Mouse (Mus musculus): ENCODE data around the gene Hspb11. TPM values are rescaled to one million over a fixed set of nuclear protein-coding genes. Genes with fewer than 3 reads are reported as not detected.

Gene Hspb11
- polyA plus RNA-seq (2016; fragmentation: Nextera tagmentation; extraction: Ambion mirVana): 42.0 and 45.9 TPM in 2 replicates

DNA sequence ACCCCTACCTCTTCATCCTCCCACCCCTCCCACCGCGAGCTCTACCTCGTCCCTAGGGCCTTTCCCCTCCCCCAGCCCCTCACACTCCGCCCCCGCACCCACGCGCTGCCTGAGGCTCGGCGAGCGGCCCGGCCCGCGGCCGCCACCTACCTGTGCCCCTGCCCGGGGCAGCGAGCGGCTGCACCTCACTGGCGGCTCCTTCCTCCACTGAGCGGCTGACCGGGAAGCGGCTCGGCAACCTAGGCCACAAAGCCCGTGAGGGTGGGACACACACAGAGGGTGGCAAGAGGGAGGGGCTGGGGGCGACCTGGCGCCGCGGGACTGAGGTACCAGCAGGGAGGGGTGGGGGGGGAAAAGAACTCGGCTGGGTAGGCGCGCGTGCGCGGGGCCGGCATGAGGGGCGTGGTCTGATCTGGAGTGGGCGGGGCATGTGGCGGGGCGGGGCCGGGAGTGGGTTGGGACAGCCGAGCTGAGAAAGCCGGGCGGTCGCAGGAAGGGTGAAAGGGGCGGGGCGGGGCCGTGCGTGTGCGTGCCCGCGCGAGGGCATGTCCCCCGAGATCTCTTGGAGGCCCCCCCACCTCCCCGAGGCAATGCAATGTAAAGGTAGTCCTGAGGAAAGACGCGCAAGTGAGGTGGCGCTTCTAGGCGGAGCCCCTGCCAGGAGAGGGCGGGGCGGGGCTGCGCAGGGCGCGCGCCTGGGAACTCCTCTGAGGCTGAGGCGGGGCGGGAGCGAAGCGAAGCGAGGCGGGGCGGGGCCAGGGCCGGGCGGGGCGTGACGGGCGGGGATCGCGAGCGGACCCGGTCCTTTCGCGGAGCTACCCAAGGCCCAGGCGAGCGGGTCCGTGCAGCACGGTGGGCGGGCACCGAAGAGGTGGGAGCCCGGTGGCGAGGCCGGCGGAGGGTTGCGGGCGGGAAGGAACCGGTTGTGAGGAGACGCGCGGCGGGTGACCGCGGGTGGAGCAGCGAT lies at the start of gene Hspb11, which contains the start of gene Lrrc42:
TSS of gene Hspb11 (plus strand) at position 469 of the 967 bp plus-strand sequence.
TSS of gene Lrrc42 (minus strand) at position 408 of the 967 bp plus-strand sequence.
- Histone ChIP-seq H3K27ac (peak within 1 kb of the TSS; percentile 72), H3K4me2 (replicated peaks) (peak within 1 kb of the TSS; percentile 63), H3K9ac (peak within 1 kb of the TSS; percentile 79), H3K4me3 (peak within 1 kb of the TSS; percentile 77), H3K27me3 (replicated peaks) (no peaks in the 10 kb centered on the region), H3K36me3 (no peaks in the 10 kb centered on the region), H3K4me1 (peaks cover 18% of the 10 kb centered on the region), H3K9me3 (no peaks in the 10 kb centered on the region)
- peak; percentile 95 for ATAC-seq (ENCODE audit: low FRiP score, low read depth)
- under 1% methylated on average over 98 of the region's 101 CpGs for WGBS

DNA sequence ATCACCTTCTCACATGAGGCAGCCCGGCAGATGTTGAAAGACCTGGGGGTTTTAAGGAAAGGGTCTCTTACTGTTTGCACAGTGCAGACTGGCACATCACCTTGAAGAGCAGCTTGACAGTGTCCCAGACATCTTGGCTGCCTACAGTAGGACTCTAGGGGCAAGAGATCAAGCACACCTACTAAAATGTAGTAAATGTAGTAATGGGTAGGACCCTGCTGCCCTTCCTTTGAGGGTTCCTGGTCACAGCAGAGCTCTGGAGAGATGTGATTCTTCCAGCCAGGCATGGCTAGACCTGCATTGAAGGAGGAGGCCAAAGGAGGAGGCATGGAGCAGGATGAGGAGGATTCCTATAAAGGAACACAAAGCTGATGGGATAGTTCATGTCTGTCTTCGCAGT lies 46.4 kb upstream of the Hspb11 start:
- H3K9ac ChIP-seq: no peak overlapping the region
- H3K4me3 ChIP-seq: no peak overlapping the region
- no peaks in the 10 kb centered on the region for H3K9me3 ChIP-seq
- no peaks in the 10 kb centered on the region for H3K4me1 ChIP-seq
- peaks cover 55% of the 10 kb centered on the region for H3K36me3 ChIP-seq
- H3K27ac ChIP-seq: no peak overlapping the region
- ATAC-seq (ENCODE audit: low FRiP score, low read depth): no peak
- WGBS: 100% methylated on average over 2 of the region's 2 CpGs
- H3K27me3 ChIP-seq (replicated peaks): no peaks in the 10 kb centered on the region
- no peak overlapping the region for H3K4me2 ChIP-seq (replicated peaks)

DNA sequence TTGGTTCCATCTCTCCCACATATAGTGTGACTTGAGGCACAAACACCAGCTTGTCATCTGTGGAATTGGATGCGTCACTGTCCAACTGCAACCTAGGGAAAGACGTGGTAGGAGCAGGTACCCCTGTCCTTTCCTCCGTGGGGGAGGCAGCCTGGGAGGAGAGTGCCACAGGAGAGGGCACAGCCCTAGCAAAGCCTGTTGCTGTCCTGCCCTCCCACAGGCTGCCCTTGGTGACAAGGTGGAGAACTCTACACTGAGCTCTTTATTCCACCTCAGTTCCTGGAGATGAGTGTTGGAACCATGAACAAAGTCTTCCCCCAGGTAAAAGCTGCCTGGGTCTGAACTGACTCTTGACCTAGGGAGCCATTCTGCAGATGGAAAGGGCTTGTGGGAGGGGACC lies 44.5 kb upstream of the Hspb11 start, which contains the start of gene Ldlrad1:
TSS of gene Ldlrad1 (plus strand) at position 301 of the 400 bp plus-strand sequence.
- no peaks in the 10 kb centered on the region for H3K4me1 ChIP-seq
- ATAC-seq (ENCODE audit: low FRiP score, low read depth): no peak
- no peaks in the 10 kb centered on the region for H3K9me3 ChIP-seq
- H3K27ac ChIP-seq: no peak within 1 kb of the TSS
- H3K9ac ChIP-seq: no peak within 1 kb of the TSS
- WGBS: 91% methylated on average over 3 of the region's 3 CpGs
- no peak within 1 kb of the TSS for H3K4me3 ChIP-seq
- no peaks in the 10 kb centered on the region for H3K27me3 ChIP-seq (replicated peaks)
- H3K36me3 ChIP-seq: peaks cover 37% of the 10 kb centered on the region
- H3K4me2 ChIP-seq (replicated peaks): no peak within 1 kb of the TSS

DNA sequence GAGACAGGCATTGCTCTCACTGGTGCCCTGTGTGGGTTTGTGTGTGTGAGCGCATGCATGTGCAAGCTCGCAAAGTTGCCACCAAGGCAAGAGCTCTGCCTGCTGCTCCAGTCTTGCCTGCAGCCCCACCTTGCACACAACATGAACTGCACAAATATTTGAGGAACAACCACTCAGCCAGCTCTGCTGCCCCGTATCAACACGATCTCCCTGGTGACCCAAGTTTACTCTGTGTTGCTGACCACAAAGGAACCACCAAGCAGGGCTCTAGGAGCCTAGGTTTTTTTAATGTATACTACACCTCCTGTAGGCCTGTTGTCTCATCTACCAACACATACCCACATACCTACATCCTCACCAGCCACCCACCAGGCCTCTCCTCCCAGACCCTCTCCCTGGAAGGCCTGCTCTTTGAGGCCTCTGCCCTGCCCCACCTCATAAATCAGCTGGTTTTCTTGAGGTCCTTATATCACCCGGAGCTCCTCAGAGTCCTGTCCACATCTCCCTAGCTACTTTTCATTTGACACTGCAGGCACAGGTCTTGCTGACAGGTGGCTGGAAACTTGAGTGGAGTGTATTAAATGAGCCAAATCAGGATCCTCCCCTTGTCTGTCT lies 42.8 kb upstream of the Hspb11 start:
- H3K9me3 ChIP-seq: no peaks in the 10 kb centered on the region
- WGBS: 77% methylated on average over 5 of the region's 5 CpGs
- no peaks in the 10 kb centered on the region for H3K4me1 ChIP-seq
- H3K4me3 ChIP-seq: no peak overlapping the region
- no peak for ATAC-seq (ENCODE audit: low FRiP score, low read depth)
- no peaks in the 10 kb centered on the region for H3K27me3 ChIP-seq (replicated peaks)
- no peak overlapping the region for H3K4me2 ChIP-seq (replicated peaks)
- H3K27ac ChIP-seq: no peak overlapping the region
- peaks cover 21% of the 10 kb centered on the region for H3K36me3 ChIP-seq
- H3K9ac ChIP-seq: no peak overlapping the region

DNA sequence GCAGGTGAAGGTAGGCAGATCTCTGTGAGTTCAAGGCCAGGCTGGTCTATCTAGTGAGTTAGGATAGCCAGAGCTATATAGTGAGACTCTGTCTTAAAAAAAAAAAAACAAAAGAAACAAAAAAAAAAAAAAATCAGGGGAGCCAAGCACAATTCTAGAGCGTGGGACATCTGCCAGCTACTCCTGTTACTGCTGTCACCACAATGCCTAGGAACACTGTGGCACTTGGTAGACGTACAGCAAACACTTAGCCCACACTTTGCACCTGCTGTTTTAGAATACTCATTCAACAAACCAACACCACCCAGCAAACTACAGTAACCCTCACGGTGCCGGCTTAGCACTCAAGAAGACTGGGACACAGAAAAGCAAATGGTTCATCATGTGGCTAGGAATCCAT lies 41.9 kb upstream of the Hspb11 start:
- ATAC-seq (ENCODE audit: low FRiP score, low read depth): no peak
- Histone ChIP-seq H3K27me3 (replicated peaks) (no peaks in the 10 kb centered on the region), H3K9ac (no peak overlapping the region), H3K27ac (no peak overlapping the region), H3K4me2 (replicated peaks) (no peak overlapping the region), H3K9me3 (no peaks in the 10 kb centered on the region), H3K36me3 (peaks cover 21% of the 10 kb centered on the region), H3K4me3 (no peak overlapping the region), H3K4me1 (no peaks in the 10 kb centered on the region)
- 79% methylated on average over 4 of the region's 4 CpGs for WGBS

DNA sequence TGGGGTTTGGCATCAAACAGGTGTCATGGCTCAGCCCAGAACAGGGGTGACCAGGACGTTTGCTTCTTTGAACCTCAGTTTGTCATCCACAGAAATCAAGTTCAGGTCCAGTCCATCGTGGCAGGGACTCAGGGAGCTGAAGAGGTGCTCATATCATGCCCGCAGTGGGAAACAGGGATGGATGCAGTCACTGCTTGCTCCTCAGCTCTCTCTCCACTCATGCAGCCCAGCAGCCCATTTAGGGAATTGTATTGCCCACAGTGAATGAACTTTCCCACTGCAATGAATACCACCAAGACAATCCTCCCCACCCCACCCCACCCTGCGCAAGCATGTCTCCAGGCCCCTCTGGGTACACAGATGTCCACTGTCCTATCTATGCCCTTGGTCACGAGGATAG lies 41.5 kb upstream of the Hspb11 start:
- Histone ChIP-seq H3K27me3 (replicated peaks) (no peaks in the 10 kb centered on the region), H3K4me2 (replicated peaks) (no peak overlapping the region), H3K9ac (no peak overlapping the region), H3K27ac (no peak overlapping the region), H3K36me3 (peaks cover 19% of the 10 kb centered on the region), H3K9me3 (no peaks in the 10 kb centered on the region), H3K4me1 (no peaks in the 10 kb centered on the region), H3K4me3 (no peak overlapping the region)
- ATAC-seq (ENCODE audit: low FRiP score, low read depth): no peak
- WGBS: 88% methylated on average over 5 of the region's 5 CpGs

DNA sequence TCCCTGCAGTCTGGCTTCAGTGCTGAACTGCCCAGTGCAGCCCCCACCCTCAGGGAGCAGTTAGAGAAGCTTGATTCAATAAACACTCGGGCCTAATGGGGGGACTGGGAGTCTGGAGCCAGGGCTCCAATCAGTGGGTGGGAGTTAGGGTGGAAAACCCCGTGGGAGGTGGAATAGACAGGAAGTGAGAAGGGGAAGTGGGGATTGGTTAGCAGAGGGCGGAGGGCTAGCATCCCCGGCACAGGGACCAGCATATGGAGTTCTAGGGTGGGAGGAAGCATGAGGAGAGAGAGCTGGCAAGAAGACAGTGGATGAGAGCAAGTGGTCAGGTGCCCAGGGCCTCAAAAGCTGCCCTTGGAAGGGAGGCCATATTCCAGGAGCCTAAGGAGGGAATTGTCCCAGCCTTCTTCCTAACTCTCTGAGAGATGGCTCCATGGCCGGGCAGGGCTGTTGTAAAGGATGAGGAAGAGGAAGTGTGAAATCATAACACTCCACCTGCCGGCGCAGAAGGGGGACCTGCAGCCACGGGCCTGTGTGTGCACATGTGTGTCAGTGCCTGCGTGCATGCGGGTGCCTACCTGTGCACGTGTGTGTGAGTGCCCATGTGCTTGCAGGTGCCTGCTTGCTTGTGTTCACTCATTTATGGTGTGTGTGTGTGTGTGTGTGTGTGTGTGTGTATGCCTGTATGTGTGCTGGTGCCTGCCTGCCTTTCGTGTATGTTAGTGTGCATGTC lies 39.9 kb upstream of the Hspb11 start:
- Histone ChIP-seq H3K27me3 (replicated peaks) (no peaks in the 10 kb centered on the region), H3K36me3 (peaks cover 7% of the 10 kb centered on the region; the same call in 1 of the 2 replicates), H3K9me3 (no peaks in the 10 kb centered on the region), H3K4me1 (no peaks in the 10 kb centered on the region), H3K4me2 (replicated peaks) (no peak overlapping the region), H3K27ac (no peak overlapping the region), H3K4me3 (no peak overlapping the region), H3K9ac (no peak overlapping the region)
- 75% methylated on average over 12 of the region's 12 CpGs for WGBS
- ATAC-seq (ENCODE audit: low FRiP score, low read depth): no peak

DNA sequence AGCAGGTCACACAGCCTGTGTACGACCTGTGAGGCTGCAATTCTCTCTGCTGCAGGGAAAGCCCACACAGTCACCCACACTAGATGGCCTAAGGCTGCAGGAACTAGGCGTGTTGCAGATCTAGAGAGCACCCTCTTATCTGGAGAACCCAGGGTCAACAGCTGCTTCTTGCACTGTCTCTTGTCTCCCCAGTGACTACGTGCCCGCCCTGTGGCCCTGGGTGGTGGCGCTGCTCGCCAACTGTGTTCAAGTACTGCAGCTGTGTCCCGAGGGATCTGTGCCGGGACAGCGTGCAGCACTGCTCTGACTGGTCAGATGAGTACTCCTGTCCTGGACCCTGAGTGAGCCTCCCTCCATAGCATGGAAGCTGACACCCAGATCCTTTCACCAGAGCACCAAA lies 35.8 kb upstream of the Hspb11 start:
- Histone ChIP-seq H3K4me1 (no peaks in the 10 kb centered on the region), H3K9me3 (no peaks in the 10 kb centered on the region), H3K36me3 (no peaks in the 10 kb centered on the region), H3K27ac (no peak overlapping the region), H3K9ac (no peak overlapping the region), H3K4me2 (replicated peaks) (no peak overlapping the region), H3K4me3 (no peak overlapping the region), H3K27me3 (replicated peaks) (no peaks in the 10 kb centered on the region)
- WGBS: 89% methylated on average over 9 of the region's 9 CpGs
- 0 out of 2 replicates have a peak, but pooled peaks have one; percentile 17 for ATAC-seq (ENCODE audit: low FRiP score, low read depth)

DNA sequence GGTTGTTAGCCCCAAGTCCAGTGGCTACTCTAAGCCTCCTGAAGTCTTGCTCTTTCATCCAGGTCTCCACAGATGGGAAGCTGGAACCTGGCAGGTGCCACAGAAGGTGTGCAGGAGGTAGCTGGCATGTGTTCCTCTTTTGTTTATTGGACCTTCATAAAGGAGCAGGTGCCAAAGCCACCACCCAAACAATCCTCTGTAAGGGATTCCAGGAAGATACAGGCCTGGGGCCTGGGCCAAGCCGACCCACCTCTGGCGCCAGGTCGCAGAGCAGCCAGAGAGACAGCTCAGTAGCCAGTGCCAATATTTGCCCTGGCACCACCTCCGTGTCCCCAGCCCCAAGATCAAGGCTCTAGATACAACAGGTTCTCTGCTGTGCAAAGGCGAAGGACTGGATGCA lies 31.9 kb upstream of the Hspb11 start:
- Histone ChIP-seq H3K4me3 (no peak overlapping the region), H3K4me1 (no peaks in the 10 kb centered on the region), H3K27ac (no peak overlapping the region), H3K4me2 (replicated peaks) (no peak overlapping the region), H3K36me3 (no peaks in the 10 kb centered on the region), H3K9me3 (no peaks in the 10 kb centered on the region), H3K9ac (no peak overlapping the region), H3K27me3 (replicated peaks) (no peaks in the 10 kb centered on the region)
- WGBS: 93% methylated on average over 5 of the region's 5 CpGs
- ATAC-seq (ENCODE audit: low FRiP score, low read depth): no peak

DNA sequence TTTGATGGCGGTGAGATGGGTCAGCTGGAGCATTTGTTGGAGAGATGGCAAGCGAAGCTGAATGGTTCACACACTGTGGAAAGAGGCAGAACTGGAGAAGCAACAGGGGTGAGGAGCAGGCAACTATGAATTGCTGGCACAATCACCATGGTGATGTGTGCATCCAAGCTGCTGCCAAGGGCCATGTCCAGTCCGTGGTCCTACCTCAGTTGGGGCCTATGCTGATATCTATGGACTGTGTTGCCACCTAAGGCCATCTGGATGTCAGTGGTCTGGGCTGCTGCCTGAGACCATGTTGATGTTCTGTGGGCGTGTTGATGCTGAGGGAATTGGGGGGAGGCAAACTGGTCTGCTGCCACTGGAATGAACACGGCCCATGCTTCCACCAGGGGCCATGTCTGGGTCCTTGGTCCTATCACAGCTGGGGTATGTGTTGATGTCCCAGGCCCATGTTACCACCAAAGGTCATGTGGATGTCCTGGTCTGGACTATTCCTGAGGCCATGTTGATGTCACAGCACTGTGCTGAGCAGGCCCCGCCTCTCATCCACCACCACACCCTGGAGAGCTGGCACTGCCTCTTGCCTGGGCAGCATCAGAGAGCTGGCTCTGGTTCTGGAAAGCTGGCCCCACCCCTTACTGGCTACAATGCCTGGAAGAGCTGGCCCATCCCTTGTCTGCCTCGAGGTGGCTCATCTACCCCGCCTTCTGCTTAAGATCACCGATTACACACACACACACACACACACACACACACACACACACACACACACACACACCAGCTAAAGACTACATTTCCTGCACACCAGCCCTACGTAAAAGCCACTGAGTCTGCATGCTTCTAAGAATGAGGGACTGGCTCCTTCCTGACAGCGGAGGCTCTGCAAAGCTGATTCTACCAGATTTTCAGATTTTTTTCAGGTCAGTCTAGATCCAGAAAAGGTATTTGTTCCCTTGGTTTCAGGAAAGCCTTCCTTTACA lies 29.9 kb upstream of the Hspb11 start:
- ATAC-seq (ENCODE audit: low FRiP score, low read depth): no peak
- Histone ChIP-seq H3K36me3 (no peaks in the 10 kb centered on the region), H3K27me3 (replicated peaks) (no peaks in the 10 kb centered on the region), H3K4me3 (no peak overlapping the region), H3K4me1 (no peaks in the 10 kb centered on the region), H3K4me2 (replicated peaks) (no peak overlapping the region), H3K27ac (no peak overlapping the region), H3K9me3 (no peaks in the 10 kb centered on the region), H3K9ac (no peak overlapping the region)
- WGBS: 85% methylated on average over 11 of the region's 11 CpGs

DNA sequence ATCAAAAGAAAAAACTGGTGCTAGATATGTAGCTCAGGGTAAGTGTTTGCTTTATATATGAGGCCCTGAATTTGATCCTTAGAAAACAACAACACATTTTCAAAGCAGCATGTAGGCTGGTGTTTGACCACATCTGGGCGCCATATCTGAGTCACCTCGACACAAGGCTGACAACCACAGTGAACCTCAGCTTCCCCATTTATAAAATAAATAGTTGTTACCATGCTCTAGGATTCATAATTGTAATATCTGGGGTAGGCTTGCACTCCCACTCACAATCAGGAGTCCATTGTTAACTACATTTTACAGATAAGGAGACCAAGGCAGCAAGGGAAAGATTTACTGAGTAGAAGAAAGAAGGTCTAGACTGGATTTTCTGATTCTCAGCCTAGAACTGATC lies 27.1 kb upstream of the Hspb11 start:
- Histone ChIP-seq H3K4me2 (replicated peaks) (no peak overlapping the region), H3K9me3 (no peaks in the 10 kb centered on the region), H3K4me1 (no peaks in the 10 kb centered on the region), H3K27ac (no peak overlapping the region), H3K4me3 (no peak overlapping the region), H3K9ac (no peak overlapping the region), H3K27me3 (replicated peaks) (no peaks in the 10 kb centered on the region), H3K36me3 (0 out of 2 replicates have a peak, but pooled peaks cover 3% of the 10 kb centered on the region)
- no peak for ATAC-seq (ENCODE audit: low FRiP score, low read depth)
- 90% methylated on average over 2 of the region's 2 CpGs for WGBS
